Mouse (Mus musculus): Measurements from ENCODE around the gene Usp30.

Gene Usp30

GRCm38 (mm10) chr5:114127374-114128349, 62.4 kb downstream of the Usp30 start, which contains the start of gene Alkbh2:
Gene Alkbh2 (minus strand): TSS chr5:114128218.
- in situ Hi-C loops (cut with MboI, MseI): no loop called here

GRCm38 (mm10) chr5:114129550-114130210, 64.4 kb downstream of the Usp30 start:
- in situ Hi-C loops (cut with MboI, MseI): no loop called here

GRCm38 (mm10) chr5:114130211-114130605, 64.9 kb downstream of the Usp30 start, which contains the start of gene Ung:
Gene Ung (plus strand): TSS chr5:114130386.
- in situ Hi-C loops (cut with MboI, MseI): no loop called here

GRCm38 (mm10) chr5:114130698-114131520, 65.6 kb downstream of the Usp30 start:
- in situ Hi-C loops (cut with MboI, MseI): no loop called here

- in situ Hi-C loops (cut with MboI, MseI): no loop called here
Measured at GRCm38 (mm10) chr5:114131521-114131840, 66.2 kb downstream of the Usp30 start.

- in situ Hi-C loops (cut with MboI, MseI): no loop called here
Measured at GRCm38 (mm10) chr5:114132841-114133240, 67.6 kb downstream of the Usp30 start.

- in situ Hi-C loops (cut with MboI, MseI): no loop called here
Measured at GRCm38 (mm10) chr5:114134091-114134534, 68.9 kb downstream of the Usp30 start.

- in situ Hi-C loops (cut with MboI, MseI): no loop called here
Measured at GRCm38 (mm10) chr5:114135516-114135915, 70.3 kb downstream of the Usp30 start.

GRCm38 (mm10) chr5:114137481-114138276, 72.4 kb downstream of the Usp30 start:
- in situ Hi-C loops (cut with MboI, MseI): no loop called here

GRCm38 (mm10) chr5:114138277-114139164, 73.3 kb downstream of the Usp30 start:
- in situ Hi-C loops (cut with MboI, MseI): no loop called here

GRCm38 (mm10) chr5:114139175-114139574, 73.9 kb downstream of the Usp30 start:
- in situ Hi-C loops (cut with MboI, MseI): no loop called here

GRCm38 (mm10) chr5:114146028-114146888, 81.0 kb downstream of the Usp30 start, which contains the start of gene Acacb:
Gene Acacb (plus strand): TSS chr5:114146535.
- in situ Hi-C loops (cut with MboI, MseI): no loop called here

- in situ Hi-C loops (cut with MboI, MseI): no loop called here
Measured at GRCm38 (mm10) chr5:114147043-114147972, 82.0 kb downstream of the Usp30 start.

- in situ Hi-C loops (cut with MboI, MseI): no loop called here
Measured at GRCm38 (mm10) chr5:114152359-114153092, 87.3 kb downstream of the Usp30 start.

- in situ Hi-C loops (cut with MboI, MseI): no loop called here
Measured at GRCm38 (mm10) chr5:114153490-114153889, 88.2 kb downstream of the Usp30 start.

GRCm38 (mm10) chr5:114154765-114155164, 89.5 kb downstream of the Usp30 start:
- in situ Hi-C loops (cut with MboI, MseI): no loop called here

All from T-helper 2 cell (primary cell).